Mouse (Mus musculus) left cerebral cortex, postnatal 10 days (tissue): ENCODE measurements at regions not wholly inside any gene's neighbourhood (a gene's known extent, or its start where the extent isn't known, plus 50 kb on each side); places are given as distances from the start of the nearest gene placed in this dataset.

Experiments
- DNase-seq, 2 experiments: peaks; one replicate each; pipeline ENCODE4 v3.0.0; 2021 to 2022; ENCODE audit warnings: low spot score in 2 of 2, mixed read lengths in 1 of 2; ENCODE audit errors: extremely low spot score in 1 of 2
- intact Hi-C: fragments of 180-260 bp; cut with DNase I; formaldehyde crosslinking; loops from one replicate; pipeline ENCODE4 v1.15.1; 2025

DNA sequence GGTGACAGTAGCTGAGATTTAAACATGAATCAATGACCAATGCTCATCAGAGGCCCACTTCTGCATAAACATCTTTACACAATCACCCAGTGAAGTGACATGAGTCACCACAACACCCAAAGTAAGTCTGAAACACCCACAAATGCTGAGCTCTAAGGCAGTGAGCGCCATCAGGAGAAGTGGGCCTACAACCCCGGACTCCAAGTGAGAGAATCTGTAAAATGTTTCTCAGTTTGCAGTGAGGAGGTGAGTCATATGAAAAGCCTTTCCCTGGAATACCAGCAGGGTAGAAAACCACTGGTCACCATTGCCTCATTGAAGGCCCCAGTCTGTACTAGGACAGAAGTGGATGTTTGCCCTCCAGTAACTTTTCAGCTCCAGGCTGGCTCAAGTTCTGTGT lies 602.6 kb upstream of the Lrrc4c start:
- intact Hi-C loops: no loop called here
- no peak for DNase-seq
